Comparison of ENCODE assay signal across 7 mouse cellular contexts in the genomic region with DNA sequence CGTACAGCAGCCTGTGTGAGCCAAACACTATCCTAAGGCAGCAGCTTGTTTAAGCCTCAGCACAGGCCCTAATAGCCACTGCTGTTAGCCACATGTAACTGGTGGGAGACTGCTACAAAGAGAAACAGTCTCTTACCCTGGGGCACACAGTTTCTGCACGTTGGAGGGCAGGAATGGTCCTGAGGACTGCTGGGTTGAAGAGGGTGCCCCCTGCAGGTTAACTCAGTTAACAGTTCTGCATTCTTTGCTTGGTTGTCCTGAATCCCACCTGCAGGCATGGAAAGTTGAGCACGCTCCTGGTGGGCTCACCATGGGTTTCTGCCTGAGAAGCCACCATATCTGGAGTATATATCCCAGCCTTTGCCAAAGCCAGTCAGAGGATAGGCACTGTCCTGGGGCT. TPM values are rescaled to one million over a fixed set of nuclear protein-coding genes. Genes with fewer than 3 reads are reported as not detected.
DNase-seq lines count a peak whose midpoint lies in the region; ATAC-seq and TF ChIP-seq lines count a peak whose summit lies in the region.

No protein-coding gene starts in this region.

- TF ChIP-seq CTCF in bone marrow, adult 2 months (IDR thresholded peaks at IDR 0.05; ENCODE audit: control insufficient read depth, insufficient read depth, low read length), result peak; percentile 53; the same call in 1 of the 2 replicates
- TF ChIP-seq CTCF in stomach, postnatal 0 days (IDR thresholded peaks at IDR 0.05; ENCODE audit: low read depth), result peak; percentile 74

- no peaks in the 10 kb centered on the region for H3K9me3 ChIP-seq in stomach, postnatal 0 days (ENCODE audit: control insufficient read depth, low read length)

- peak; percentile 55 for DNase-seq in layer of hippocampus, adult 11-12 months (ENCODE audit: low spot score)
- no peak for DNase-seq in layer of hippocampus, postnatal 36 days
- DNase-seq in ES-CJ7 (ENCODE audit: low read depth, low spot score), result peak; percentile 59
- peak; percentile 42 to 50 for DNase-seq in kidney, adult 8-10 months
- peak; percentile 31 for DNase-seq in stomach, postnatal 0 days (ENCODE audit: low spot score)

- H3K4me2 ChIP-seq in stomach, postnatal 0 days (replicated peaks; ENCODE audit: low read depth), result no peak overlapping the region

- no peak overlapping the region for H3K9ac ChIP-seq in stomach, postnatal 0 days (ENCODE audit: low read length)

- TF ChIP-seq EP300 in stomach, postnatal 0 days (optimal IDR thresholded peaks at IDR 0.05), result no peak

- 54% methylated on average over 3 of the region's 3 CpGs for WGBS in bone marrow, adult 2 months
- 59% methylated on average over 3 of the region's 3 CpGs for WGBS in stomach, postnatal 0 days

- no peak overlapping the region for H3K4me3 ChIP-seq in bone marrow, adult 2 months (replicated peaks; ENCODE audit: control insufficient read depth, low read depth, low read length)
- H3K4me3 ChIP-seq in stomach, postnatal 0 days (ENCODE audit: low read depth, low read length), result no peak overlapping the region

- no peak overlapping the region for H3K27ac ChIP-seq in bone marrow, adult 2 months (ENCODE audit: control insufficient read depth, insufficient read depth, low read depth, low read length, poor library complexity)
- H3K27ac ChIP-seq in stomach, postnatal 0 days (replicated peaks), result no peak overlapping the region

- H3K4me1 ChIP-seq in bone marrow, adult 2 months (ENCODE audit: control insufficient read depth, insufficient read depth, low read length), result no peaks in the 10 kb centered on the region; the same call in 1 of the 2 replicates
- peaks cover 13% of the 10 kb centered on the region for H3K4me1 ChIP-seq in stomach, postnatal 0 days (replicated peaks; ENCODE audit: control insufficient read depth, insufficient read depth)

- no peak for TF ChIP-seq POLR2A in bone marrow, adult 2 months (IDR thresholded peaks at IDR 0.05; ENCODE audit: borderline replicate concordance, control insufficient read depth, low read depth, low read length)

- H3K27me3 ChIP-seq in stomach, postnatal 0 days (ENCODE audit: control insufficient read depth, insufficient read depth, low read length), result no peaks in the 10 kb centered on the region

- ATAC-seq in stomach, postnatal 0 days (ENCODE audit: low FRiP score, low TSS enrichment), result no peak
- no peak for ATAC-seq in granulocyte monocyte progenitor cell, adult 5-6 weeks (replicated peaks; ENCODE audit: poor library complexity, severe bottlenecking)

- no peaks in the 10 kb centered on the region for H3K36me3 ChIP-seq in stomach, postnatal 0 days (ENCODE audit: control insufficient read depth, insufficient read depth, low read length)

RNA-seq across cellular contexts. Expression of a gene that starts 6.9 kb away (rescaled TPM):
- total RNA-seq in layer of hippocampus, postnatal 36 days (2021), result 10 to 100 TPM; 76.7 to 80.8 TPM
- polyA plus RNA-seq in bone marrow, adult 2 months (2011; ENCODE audit: insufficient read depth, insufficient read length, low replicate concordance, missing spikeins), result 1.3 and 1.9 TPM in 2 replicates
- polyA plus RNA-seq in stomach, postnatal 0 days (2015; fragmentation: Nextera tagmentation; extraction: Ambion mirVana), result 1.1 and 1.4 TPM in 2 replicates
- total RNA-seq in granulocyte monocyte progenitor cell, adult 5-6 weeks (2014; fragmentation: Nextera tagmentation), result 1.4 TPM in 2 replicates
- 0.65 and 3.6 TPM in 2 replicates for total RNA-seq in granulocyte monocyte progenitor cell, adult 5-6 weeks (2017)

Comparison
In these comparisons a context has a peak if more than half of its experiments do, and no peak if none do; other contexts are left out.
1. DNase-seq: peak in layer of hippocampus, adult 11-12 months (single experiment), ES-CJ7 (single experiment), kidney, adult 8-10 months (2 of 2) and stomach, postnatal 0 days (single experiment); none in layer of hippocampus, postnatal 36 days (0 of 2).
2. RNA of a gene that starts 6.9 kb away (total RNA-seq): 76.7 to 80.8 TPM in layer of hippocampus, postnatal 36 days; 0.65 to 3.6 TPM in granulocyte monocyte progenitor cell, adult 5-6 weeks; every median in the first group is over 10 times any median in the second.